Mouse (Mus musculus): ENCODE results near the gene Itga2b.
A peak's percentile ranks its signal among the peaks of the same experiment; 100 is the strongest.
"Not testable (repeated sequence)": the region's sequence is repeated elsewhere in the genome, so short reads cannot be mapped to it uniquely, and the experiment has no call there.

Itga2b gene

DNA sequence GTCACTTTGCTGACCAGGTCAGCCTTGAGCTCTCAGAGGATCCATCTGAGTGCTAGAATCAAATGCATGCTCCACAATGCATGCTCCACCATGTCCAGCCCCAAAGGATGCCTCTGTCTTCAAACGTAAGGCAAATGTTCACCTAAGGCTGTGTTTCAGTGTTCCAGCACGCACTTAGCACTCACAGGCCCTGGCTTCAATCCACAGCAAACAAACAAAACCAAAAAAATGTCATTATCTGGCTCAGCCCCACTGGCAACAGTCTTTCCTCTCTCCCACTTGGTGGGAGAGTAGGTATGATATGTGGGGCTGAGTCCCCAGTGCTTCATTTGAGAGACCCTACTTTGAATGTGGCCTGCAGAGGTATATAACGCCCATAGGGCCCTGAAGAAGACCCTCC, 58.9 kb downstream of the Itga2b start:
- no peak for DNase-seq (ENCODE audit: low spot score in 2 of 2)

DNA sequence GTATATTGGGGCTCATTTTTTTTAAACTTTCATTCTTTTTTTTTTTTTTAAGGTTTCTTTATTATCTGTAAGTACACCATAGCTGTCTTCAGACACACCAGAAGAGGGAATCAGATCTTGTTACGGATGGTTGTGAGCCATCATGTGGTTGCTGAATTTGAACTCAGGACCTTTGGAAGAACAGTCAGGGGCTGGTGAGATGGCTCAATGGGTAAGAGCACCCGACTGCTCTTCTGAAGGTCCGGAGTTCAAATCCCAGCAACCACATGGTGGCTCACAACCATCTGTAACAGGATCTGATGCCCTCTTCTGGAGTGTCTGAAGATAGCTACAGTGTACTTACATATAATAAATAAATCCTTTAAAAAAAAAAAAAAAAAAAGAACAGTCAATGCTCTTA, 59.6 kb downstream of the Itga2b start:
- not testable (repeated sequence) for DNase-seq (ENCODE audit: low spot score in 2 of 2)

DNA sequence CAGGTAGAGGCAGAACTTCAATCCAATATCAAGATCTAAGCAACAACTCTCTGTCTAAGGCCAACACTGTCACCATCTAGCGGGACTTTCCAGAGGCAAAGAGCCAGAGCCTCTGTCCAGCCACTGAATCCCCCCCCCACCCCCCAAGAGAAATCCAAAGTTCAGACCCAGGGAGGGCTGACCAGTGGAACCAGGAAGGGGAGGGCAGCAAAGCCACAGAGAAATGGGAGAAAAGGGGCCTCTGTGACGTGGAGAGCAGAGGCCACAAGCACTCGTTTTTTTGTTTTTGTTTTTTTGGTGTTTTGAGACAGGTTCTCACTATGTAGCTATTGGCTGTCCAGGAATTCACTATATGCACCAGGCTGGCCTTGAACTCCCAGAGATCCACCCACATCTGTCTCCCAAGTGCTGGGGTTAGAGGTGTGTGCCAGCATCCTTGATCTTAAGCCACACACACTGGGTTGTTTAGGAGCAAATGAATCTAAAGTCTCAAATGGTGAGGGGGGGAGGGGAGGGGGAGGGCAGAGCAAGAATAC, 60.1 kb downstream of the Itga2b start:
- no peak for DNase-seq (ENCODE audit: low spot score in 2 of 2)

DNA sequence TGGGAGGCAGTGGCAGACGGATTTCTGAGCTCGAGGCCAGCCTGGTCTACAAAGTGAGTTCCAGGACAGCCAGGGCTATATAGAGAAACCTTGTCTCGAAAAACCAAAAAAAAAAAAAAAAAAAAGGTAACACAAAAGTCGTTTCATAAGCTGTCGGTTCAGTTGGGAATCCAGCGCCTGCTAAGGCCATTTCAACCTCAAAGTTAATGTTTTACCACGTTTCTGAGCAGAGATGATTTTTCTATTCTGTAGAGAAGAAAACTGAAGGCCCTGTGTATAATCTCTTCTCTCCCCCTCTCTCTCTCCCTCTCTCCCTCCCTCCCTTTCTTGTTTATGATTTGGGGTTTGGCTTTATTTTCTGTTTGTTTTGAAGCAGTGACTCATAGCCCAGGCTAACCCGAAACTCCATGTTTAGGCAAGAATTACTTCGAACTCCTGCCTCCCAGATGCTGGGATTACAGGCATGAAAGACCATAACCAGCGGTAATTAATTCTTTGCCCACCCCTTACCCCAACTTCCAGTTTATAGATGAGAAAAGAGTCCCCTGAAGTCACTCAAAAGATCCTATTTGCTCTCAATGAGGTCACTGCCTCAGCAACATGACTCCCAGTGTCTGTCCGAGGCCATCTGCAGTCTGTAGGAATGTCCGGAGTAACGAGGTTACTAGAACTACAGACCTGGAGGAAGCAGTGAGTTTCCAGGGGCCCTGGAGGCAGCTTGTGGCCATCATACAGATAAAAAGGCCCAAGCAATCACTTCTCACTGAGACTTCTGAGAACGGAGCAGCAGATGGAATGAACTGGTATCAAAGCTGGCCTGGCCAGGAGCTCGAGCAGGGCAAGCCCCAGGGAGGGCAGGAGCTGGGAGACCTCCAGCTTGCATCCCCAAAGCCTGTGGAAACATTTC, 60.8 kb downstream of the Itga2b start:
- DNase-seq (ENCODE audit: low spot score in 2 of 2) = no peak

DNA sequence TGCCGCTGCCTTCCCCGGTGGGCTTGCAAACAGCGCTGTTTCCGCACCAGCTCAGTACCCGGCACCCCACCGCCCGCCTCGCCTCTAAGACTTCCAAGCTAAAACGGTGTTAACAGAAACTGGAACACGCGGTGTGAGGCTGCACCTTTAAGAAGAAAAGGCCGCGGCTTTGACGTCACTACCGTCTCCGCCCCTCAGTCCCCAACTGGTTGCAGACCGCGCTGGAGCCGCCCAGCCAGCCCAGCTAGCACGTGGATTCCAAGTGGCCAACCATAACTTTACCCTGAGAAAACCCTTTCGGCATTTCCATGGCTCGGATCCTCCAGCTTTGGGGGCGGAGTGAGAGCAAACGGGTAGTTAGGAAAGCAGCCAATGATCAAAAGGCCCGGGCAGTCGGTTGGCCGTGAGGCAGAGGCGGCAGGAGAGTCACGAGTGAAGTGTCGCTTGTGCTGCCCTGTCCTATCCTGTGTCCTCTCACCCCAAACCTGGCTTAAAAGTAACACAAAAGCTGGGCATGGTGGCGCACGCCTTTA, 61.5 kb downstream of the Itga2b start:
- peak; percentile 96 for DNase-seq (ENCODE audit: low spot score in 2 of 2)

DNA sequence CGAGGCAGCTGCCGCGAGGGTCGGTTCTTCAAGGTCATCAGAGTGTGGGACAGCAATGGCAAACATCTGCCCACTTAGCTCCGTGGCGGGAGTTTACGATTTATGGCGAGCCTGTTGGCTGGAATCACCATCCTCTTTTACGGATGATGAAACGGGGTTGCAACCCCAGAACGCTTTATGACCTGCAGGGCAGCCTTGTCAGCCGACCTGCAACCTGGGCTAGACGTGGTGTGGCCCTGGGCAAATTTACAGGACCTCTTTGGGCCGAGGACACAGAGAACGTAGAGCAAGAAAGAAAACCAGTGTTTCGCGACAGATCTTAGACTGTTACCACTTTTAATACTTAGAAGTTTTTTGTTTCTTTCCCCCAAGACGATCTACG, 62.1 kb downstream of the Itga2b start, which contains the start of gene Slc25a39:
Gene Slc25a39, minus strand, starts transcription at position 113 of the 382 bp plus-strand sequence.
- no peak for DNase-seq (ENCODE audit: low spot score in 2 of 2)

DNA sequence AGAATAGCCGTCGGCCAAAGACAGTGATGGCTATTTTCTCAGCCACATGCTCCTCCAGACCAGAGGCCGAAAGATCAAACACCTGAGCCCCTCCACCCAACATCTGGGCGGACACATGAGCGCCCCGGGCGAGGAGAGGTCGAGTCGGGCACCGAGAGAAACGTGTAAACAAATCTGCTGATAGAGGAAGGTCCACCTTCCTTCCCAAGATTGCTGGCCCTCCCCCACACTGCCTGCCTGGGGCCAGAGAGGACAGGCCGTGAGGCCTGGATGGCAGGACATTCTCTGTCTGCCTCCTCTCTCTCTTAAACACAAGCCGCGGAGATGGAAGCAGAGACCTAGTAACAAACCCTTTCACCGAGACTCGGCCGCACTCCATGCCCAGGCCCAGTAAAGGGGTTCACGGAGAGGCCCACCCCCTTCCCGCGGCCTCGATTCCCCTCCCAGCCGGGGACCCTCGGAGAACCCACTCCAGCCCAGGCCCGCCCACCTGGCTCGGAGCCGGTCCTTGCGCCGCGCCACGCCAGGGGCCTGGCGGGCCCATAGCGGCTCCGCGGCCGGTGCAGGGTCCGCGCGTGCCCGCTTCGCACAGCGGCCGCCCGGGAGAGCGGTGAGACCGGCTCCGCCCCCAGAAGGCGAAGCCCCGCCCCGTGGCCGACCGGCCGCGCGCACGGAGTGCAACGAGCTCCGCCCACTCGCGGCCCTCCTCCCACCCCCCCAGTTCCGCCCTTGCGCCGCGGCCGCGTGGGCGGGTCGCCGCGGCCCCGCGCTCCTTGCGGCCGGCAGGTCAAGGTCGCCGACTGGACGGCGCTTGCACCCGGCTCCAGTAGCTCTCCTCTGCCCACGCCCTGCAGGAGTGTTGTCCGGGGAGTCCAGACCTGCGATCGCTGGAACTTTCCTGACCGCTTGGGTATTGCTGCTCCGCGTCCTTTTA, 62.8 kb downstream of the Itga2b start:
- DNase-seq (ENCODE audit: low spot score in 2 of 2) = peak; percentile 67 to 81

DNA sequence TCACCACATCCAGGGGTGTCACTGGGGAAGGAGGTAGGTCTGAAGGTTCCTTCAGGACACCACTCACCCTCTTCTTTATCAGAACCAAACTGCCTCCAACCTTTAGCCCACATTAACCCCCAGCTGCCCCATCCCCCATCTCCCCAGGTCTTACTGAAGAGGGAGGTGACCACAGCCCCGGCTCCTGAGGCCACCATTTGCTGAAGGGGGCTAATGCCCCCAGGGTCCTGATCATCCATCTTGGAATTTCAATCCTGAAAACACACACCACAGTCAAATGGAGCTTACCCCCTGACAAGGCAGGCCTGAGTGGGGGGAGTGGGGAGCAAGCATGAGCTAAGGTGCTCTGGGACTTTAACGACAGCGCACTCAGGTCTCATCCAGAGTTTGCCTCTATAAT, 63.5 kb downstream of the Itga2b start:
- no peak for DNase-seq (ENCODE audit: low spot score in 2 of 2)

DNA sequence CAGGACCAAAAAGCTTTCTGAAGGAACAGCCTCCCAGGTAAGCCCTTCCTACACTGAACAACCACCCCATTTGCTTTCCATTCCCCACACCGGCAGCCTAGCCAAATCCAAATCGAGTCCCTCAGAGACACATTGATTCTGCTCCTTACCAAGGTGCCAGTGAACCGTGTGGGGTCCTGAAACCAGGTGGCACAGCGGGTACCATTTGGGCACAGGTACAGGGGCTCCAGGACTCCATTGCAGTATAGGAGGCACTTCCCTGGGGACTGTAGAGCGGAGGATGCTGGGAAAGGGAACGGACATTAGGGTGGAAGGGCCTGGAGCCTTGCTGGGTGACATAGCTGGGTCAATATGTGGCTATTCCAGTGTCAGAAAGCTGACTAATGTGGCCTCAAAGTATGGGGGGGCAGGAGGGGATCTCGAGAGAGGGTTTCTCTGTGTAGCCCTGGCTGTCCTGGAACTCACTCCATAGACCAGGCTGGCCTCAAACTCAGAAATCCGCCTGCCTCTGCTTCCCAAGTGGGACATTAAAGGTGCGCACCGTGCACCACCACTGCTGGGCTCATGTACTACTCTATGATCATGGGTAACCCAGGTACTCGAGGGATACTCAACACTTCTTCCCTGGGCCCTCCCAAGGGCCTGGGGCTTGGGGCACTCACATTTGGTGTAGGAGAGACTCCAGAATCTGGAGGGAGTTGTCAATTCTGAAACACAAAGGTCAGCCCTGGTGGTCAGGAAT, 64.2 kb downstream of the Itga2b start:
- DNase-seq (ENCODE audit: low spot score in 2 of 2) = no peak

DNA sequence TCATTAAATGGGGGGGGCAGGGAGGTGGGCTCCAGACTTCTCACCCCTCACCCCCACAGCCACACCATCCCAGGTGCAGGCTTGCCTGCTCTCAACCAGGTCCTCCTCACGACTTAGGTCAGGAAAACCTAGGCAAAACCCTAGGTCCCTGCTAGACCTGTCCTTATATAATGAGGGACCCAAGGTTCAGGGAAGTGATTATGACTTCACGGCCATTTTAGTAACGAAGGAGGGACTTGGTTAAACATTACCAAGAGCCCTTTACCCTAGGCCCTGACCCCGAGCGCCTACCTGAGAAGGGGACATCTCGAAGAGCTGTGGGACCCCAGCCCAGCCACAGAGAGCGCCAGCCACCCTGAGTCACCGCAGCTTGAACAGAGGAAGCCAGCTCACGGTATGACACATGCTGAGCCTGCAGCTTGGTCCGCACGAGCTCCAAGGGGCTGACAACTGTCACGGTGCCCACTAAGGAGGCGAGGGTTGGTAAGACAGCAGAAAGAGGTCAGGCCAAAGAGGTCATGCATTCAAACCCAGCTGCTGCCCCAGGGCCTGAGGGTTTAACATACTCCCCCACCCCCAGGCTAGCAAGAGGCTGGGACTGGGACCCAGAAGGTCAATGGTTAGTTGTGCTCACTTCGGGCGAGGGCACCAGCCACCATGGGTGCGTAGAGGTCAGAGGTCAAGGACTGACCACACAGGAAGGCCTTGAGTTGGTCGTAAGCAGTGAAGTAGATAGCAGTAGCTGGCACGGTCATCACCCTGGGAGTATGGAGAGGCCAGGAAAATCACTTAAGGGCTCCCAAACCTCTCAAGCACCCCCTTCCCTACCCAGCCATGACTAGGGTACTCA, 65.5 kb downstream of the Itga2b start:
- DNase-seq (ENCODE audit: low spot score in 2 of 2) = no peak

DNA sequence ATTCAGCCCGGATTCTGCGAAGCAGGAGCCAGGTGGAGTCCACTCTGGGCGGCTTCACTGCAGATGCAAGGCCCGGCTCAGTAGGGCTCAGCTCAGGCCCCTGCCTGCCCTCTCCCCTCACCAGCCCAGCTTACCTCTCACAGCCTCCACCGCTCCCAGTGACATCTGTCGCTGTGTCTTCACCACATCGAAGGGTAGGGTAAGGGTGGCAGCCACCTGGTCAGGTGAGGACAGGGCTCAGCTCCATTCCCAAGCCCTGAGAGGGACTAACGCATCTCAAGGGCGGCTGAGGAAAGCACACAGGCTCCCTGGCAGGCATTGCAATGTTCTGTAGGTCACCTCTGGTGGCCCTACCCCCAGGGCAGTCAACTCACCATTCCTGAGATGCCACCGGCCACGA, 66.3 kb downstream of the Itga2b start:
- DNase-seq (ENCODE audit: low spot score in 2 of 2) = no peak

Measured in frontal cortex, postnatal 14 days (tissue).